Mouse (Mus musculus) midbrain, embryonic 16.5 days (tissue): ENCODE data around the gene Ube2h. TPM values are rescaled to one million over a fixed set of nuclear protein-coding genes. Genes with fewer than 3 reads are reported as not detected.

Experiments used
- ATAC-seq: fragments of 200-750 bp; cut with Nextera tagmentation; 2 replicates; pipeline ENCODE4 v1.8.0; 2017; ENCODE audit warnings: moderate TSS enrichment
- H3K27ac ChIP-seq: fragments of 300-500 bp; sonication (generic); 2 replicates; pipeline ENCODE4 v1.5.1; 2014; ENCODE audit warnings: mild to moderate bottlenecking, low read length, mixed read lengths
- H3K27me3 ChIP-seq: fragments of 300-500 bp; sonication (generic); 2 replicates; pipeline ENCODE4 v1.6.1; 2014; ENCODE audit warnings: low read depth, low read length, mixed read lengths; ENCODE audit not compliant: control insufficient read depth, insufficient read depth
- H3K36me3 ChIP-seq: fragments of 300-500 bp; sonication (generic); 2 replicates; pipeline ENCODE4 v1.6.1; 2014; ENCODE audit warnings: mild to moderate bottlenecking, low read length, moderate library complexity, mixed read lengths; ENCODE audit not compliant: control insufficient read depth, insufficient read depth
- H3K4me1 ChIP-seq: fragments of 300-500 bp; sonication (generic); 2 replicates; pipeline ENCODE4 v1.6.1; 2014; ENCODE audit warnings: mild to moderate bottlenecking, low read length, mixed read lengths; ENCODE audit not compliant: control insufficient read depth, insufficient read depth
- H3K4me2 ChIP-seq: fragments of 300-500 bp; sonication (generic); 2 replicates; pipeline ENCODE4 v1.6.1; 2014; ENCODE audit warnings: mild to moderate bottlenecking, low read length, mixed read lengths
- H3K4me3 ChIP-seq: fragments of 300-500 bp; sonication (generic); 2 replicates; pipeline ENCODE4 v1.5.1; 2014; ENCODE audit warnings: low read depth, mild to moderate bottlenecking, low read length, moderate library complexity, mixed read lengths
- H3K9ac ChIP-seq: fragments of 300-500 bp; sonication (generic); 2 replicates; pipeline ENCODE4 v1.6.1; 2014; ENCODE audit warnings: low read depth, low read length, mixed read lengths
- H3K9me3 ChIP-seq: fragments of 300-500 bp; sonication (generic); replicated peaks from 2 replicates; pipeline ENCODE4 v1.6.1; 2014; ENCODE audit warnings: mild to moderate bottlenecking, low read length, mixed read lengths; ENCODE audit not compliant: control insufficient read depth, poor library complexity, severe bottlenecking
- WGBS: fragments of 180-500 bp; shearing (Covaris S2); extraction: QIAGEN DNeasy Blood & Tissue Kit; methylation state at CpG from one replicate; pipeline ENCODE4 v1.1.7; 2014; 5-methylcytosine and 5-hydroxymethylcytosine counted together
- polyA plus RNA-seq: library from polyadenylated mRNA; unstranded; fragments of >200 nt; fragmentation: Nextera tagmentation; extraction: Ambion mirVana; gene quantifications from 2 replicates; pipeline ENCODE4 v1.2.1, GENCODE M21; 2015

Ube2h gene
- polyA plus RNA-seq: 56.7 and 57.0 TPM in 2 replicates

- Histone ChIP-seq H3K9ac (peak within 1 kb of the TSS; percentile 89), H3K4me3 (peak within 1 kb of the TSS; percentile 82), H3K4me1 (peaks cover 29% of the 10 kb centered on the region), H3K9me3 (no peaks in the 10 kb centered on the region), H3K4me2 (peak within 1 kb of the TSS; percentile 88), H3K27ac (peak within 1 kb of the TSS; percentile 92), H3K27me3 (no peaks in the 10 kb centered on the region), H3K36me3 (no peaks in the 10 kb centered on the region)
- ATAC-seq: peak; percentile 91
- under 1% methylated on average over 31 of the region's 33 CpGs for whole genome bisulfite sequencing
Measured at GRCm38 (mm10) chr6:30304399-30304917, at the start of gene Ube2h. Gene Ube2h (minus strand): TSS chr6:30304539.

- WGBS: 76% methylated on average over 8 of the region's 8 CpGs
- Histone ChIP-seq H3K9ac (no peak overlapping the region), H3K27ac (no peak overlapping the region), H3K4me1 (no peaks in the 10 kb centered on the region), H3K4me2 (no peak overlapping the region), H3K36me3 (no peaks in the 10 kb centered on the region), H3K4me3 (no peak overlapping the region), H3K27me3 (no peaks in the 10 kb centered on the region), H3K9me3 (no peaks in the 10 kb centered on the region)
- ATAC-seq: no peak
Measured at GRCm38 (mm10) chr6:30353661-30354060, 49.3 kb upstream of the Ube2h start.

DNA sequence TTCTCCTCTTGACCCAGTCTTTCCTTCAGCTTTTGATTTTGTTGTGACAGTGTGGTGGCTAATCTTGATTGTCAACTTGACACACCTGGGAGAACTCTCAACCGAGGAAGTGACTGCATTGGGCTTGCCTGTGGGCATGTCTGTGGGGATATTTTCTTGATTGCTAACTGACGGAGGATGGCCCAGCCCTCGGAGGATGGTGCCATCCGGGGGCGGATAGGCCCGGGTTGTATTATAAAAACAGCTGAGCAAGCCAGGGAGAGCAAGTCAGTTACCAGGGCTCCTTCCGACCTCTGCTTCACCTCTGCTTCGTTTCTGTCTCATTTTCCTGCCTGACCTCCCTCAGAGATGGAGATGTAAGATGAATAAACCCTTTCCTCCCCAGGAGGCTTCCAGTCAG, 48.4 kb upstream of the Ube2h start:
- no peaks in the 10 kb centered on the region for H3K9me3 ChIP-seq
- no peak overlapping the region for H3K9ac ChIP-seq
- no peaks in the 10 kb centered on the region for H3K36me3 ChIP-seq
- H3K4me3 ChIP-seq: no peak overlapping the region
- no peaks in the 10 kb centered on the region for H3K27me3 ChIP-seq
- H3K4me2 ChIP-seq: no peak overlapping the region
- no peak for ATAC-seq
- no peak overlapping the region for H3K27ac ChIP-seq
- WGBS: 63% methylated on average over 8 of the region's 8 CpGs
- no peaks in the 10 kb centered on the region for H3K4me1 ChIP-seq

DNA sequence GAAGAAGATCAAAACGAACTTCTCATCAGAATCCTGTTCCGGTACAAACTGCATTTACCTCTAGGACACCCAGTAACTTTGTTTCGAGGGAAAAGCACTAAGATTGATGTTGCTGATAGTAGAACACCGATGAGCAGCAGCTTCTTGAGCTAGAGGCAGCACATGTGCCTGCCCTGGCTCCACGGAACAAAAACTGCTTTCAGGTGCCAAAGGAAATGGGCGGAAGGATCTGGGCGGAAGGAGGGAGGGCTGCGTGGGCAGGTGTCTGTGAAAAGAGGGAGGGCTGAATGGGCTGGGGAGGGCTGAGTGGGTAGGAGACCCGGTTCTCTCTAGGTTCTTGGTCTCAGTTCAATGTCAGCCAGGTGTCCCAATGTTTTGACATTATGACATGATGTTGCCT, 47.0 kb upstream of the Ube2h start:
- no peaks in the 10 kb centered on the region for H3K27me3 ChIP-seq
- H3K4me2 ChIP-seq: no peak overlapping the region
- no peak for ATAC-seq
- no peak overlapping the region for H3K27ac ChIP-seq
- H3K9ac ChIP-seq: no peak overlapping the region
- H3K4me1 ChIP-seq: no peaks in the 10 kb centered on the region
- no peaks in the 10 kb centered on the region for H3K9me3 ChIP-seq
- 85% methylated on average over 9 of the region's 9 CpGs for WGBS
- H3K4me3 ChIP-seq: no peak overlapping the region
- H3K36me3 ChIP-seq: no peaks in the 10 kb centered on the region

- H3K27ac ChIP-seq: no peak overlapping the region
- no peaks in the 10 kb centered on the region for H3K9me3 ChIP-seq
- H3K9ac ChIP-seq: no peak overlapping the region
- H3K4me1 ChIP-seq: no peaks in the 10 kb centered on the region
- no peak overlapping the region for H3K4me3 ChIP-seq
- no peak overlapping the region for H3K4me2 ChIP-seq
- H3K27me3 ChIP-seq: no peaks in the 10 kb centered on the region
- ATAC-seq: no peak
- H3K36me3 ChIP-seq: no peaks in the 10 kb centered on the region
- 82% methylated on average over 4 of the region's 4 CpGs for WGBS
Measured at GRCm38 (mm10) chr6:30347288-30347801, 43.0 kb upstream of the Ube2h start.

- Histone ChIP-seq H3K4me2 (no peak overlapping the region), H3K27me3 (no peaks in the 10 kb centered on the region), H3K9me3 (no peaks in the 10 kb centered on the region), H3K27ac (no peak overlapping the region), H3K4me3 (no peak overlapping the region), H3K36me3 (no peaks in the 10 kb centered on the region), H3K9ac (no peak overlapping the region), H3K4me1 (no peaks in the 10 kb centered on the region)
- ATAC-seq: no peak
- WGBS: 76% methylated on average over 6 of the region's 6 CpGs
Measured at GRCm38 (mm10) chr6:30346737-30347136, 42.4 kb upstream of the Ube2h start.

GRCm38 (mm10) chr6:30344032-30344431, 39.7 kb upstream of the Ube2h start:
- no peaks in the 10 kb centered on the region for H3K4me1 ChIP-seq
- no peak overlapping the region for H3K27ac ChIP-seq
- H3K4me3 ChIP-seq: no peak overlapping the region
- H3K27me3 ChIP-seq: no peaks in the 10 kb centered on the region
- H3K9ac ChIP-seq: no peak overlapping the region
- H3K9me3 ChIP-seq: no peaks in the 10 kb centered on the region
- 85% methylated on average over 6 of the region's 6 CpGs for WGBS
- no peak for ATAC-seq
- no peaks in the 10 kb centered on the region for H3K36me3 ChIP-seq
- no peak overlapping the region for H3K4me2 ChIP-seq

DNA sequence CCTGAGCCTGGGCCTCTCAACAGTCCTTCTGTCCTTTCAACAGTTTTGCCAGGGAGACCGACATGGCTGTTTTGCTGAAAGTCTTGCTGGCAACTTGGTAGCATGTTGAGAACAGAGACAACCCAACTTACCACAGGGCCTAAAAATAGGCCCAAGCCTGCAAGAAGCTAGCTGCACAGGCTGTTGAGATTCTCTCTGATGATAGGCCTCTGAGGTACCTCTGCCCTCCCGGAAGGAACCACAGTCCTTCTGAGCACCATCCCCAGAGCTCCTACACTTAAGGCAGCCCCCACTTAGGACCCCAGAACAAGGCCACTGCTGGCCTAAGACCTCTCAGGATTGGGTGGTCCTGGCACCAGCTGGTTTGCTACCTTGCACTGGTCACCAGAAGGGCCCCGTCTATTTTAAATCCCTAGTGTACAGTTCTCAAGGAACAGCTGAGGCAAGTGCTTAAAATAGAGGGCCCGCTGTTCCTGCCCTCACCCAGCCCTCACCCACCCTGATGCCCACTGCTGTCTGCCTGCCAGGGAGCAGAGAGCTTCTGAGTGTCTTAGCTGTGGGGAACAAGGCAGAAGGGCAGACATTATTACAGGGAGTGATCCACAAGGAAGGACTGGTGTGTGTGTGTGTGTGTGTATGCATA, 36.0 kb upstream of the Ube2h start:
- WGBS: 75% methylated on average over 4 of the region's 4 CpGs
- no peaks in the 10 kb centered on the region for H3K36me3 ChIP-seq
- no peaks in the 10 kb centered on the region for H3K27me3 ChIP-seq
- H3K27ac ChIP-seq: no peak overlapping the region
- no peak overlapping the region for H3K4me3 ChIP-seq
- no peak overlapping the region for H3K4me2 ChIP-seq
- no peaks in the 10 kb centered on the region for H3K9me3 ChIP-seq
- no peak for ATAC-seq
- no peak overlapping the region for H3K9ac ChIP-seq
- H3K4me1 ChIP-seq: no peaks in the 10 kb centered on the region

DNA sequence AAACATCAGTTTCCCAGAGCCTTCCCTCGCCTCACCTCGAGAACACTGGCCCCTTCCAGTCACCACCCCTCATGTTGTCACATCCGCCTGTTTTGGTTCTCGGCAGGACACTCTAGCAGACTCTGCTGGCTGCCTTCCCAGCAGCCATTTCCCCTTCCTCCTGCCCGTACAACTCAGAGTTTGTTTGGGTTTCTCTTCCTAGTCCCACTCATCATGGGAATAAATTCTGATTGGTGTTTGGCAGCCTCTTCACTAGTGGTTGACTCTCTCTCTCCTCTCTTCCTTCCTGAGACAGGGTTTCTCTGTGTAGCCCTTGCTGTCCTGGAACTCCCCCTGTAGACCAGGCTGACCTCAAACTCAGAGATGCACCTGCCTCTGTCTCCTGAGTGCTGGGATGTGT, 32.6 kb upstream of the Ube2h start:
- Histone ChIP-seq H3K4me3 (no peak overlapping the region), H3K4me1 (no peaks in the 10 kb centered on the region), H3K9ac (no peak overlapping the region), H3K36me3 (no peaks in the 10 kb centered on the region), H3K4me2 (no peak overlapping the region), H3K27ac (no peak overlapping the region), H3K27me3 (no peaks in the 10 kb centered on the region), H3K9me3 (no peaks in the 10 kb centered on the region)
- ATAC-seq: no peak
- 45% methylated on average over 5 of the region's 5 CpGs for WGBS
